Mouse (Mus musculus) lung, embryonic 14.5 days (tissue): ENCODE results near the gene Adcyap1r1. TPM values are rescaled to one million over a fixed set of nuclear protein-coding genes. Genes with fewer than 3 reads are reported as not detected.

Source experiments
- ATAC-seq: fragments of 200-750 bp; cut with Nextera tagmentation; 2 replicates; pipeline ENCODE4 v1.8.0; 2017; ENCODE audit warnings: mild to moderate bottlenecking, moderate TSS enrichment, moderate library complexity; ENCODE audit not compliant: insufficient read depth
- DNase-seq: peaks from one replicate; pipeline ENCODE4 v3.0.0-alpha.2; 2015
- H3K27ac ChIP-seq: fragments of 300-500 bp; sonication (generic); 2 replicates; pipeline ENCODE4 v1.5.1; 2014; ENCODE audit warnings: low read depth, mild to moderate bottlenecking, moderate library complexity
- H3K27me3 ChIP-seq: fragments of 300-500 bp; sonication (generic); 2 replicates; pipeline ENCODE4 v1.6.1; 2014; ENCODE audit warnings: low read length, control low read depth; ENCODE audit not compliant: insufficient read depth
- H3K36me3 ChIP-seq: fragments of 300-500 bp; sonication (generic); 2 replicates; pipeline ENCODE4 v1.6.1; 2014; ENCODE audit warnings: control low read depth; ENCODE audit not compliant: insufficient read depth
- H3K4me1 ChIP-seq: fragments of 300-500 bp; sonication (generic); 2 replicates; pipeline ENCODE4 v1.6.1; 2014; ENCODE audit warnings: antibody characterized with exemption, control low read depth; ENCODE audit not compliant: insufficient read depth
- H3K4me2 ChIP-seq: fragments of 300-500 bp; sonication (generic); 2 replicates; pipeline ENCODE4 v1.6.1; 2014; ENCODE audit warnings: mild to moderate bottlenecking
- H3K4me3 ChIP-seq: fragments of 300-500 bp; sonication (generic); 2 replicates; pipeline ENCODE4 v1.5.1; 2014; ENCODE audit warnings: low read depth, low read length
- H3K9ac ChIP-seq: fragments of 300-500 bp; sonication (generic); 2 replicates; pipeline ENCODE4 v1.6.1; 2014
- H3K9me3 ChIP-seq: fragments of 300-500 bp; sonication (generic); 2 replicates; pipeline ENCODE4 v1.6.1; 2016; ENCODE audit warnings: low read depth, low read length, control low read depth
- CTCF ChIP-seq: IDR thresholded peaks from 2 replicates; pipeline ENCODE4 v1.5.1; 2016; ENCODE audit warnings: antibody characterized with exemption, low read depth
- WGBS: fragments of 180-500 bp; shearing (Covaris S2); extraction: QIAGEN DNeasy Blood & Tissue Kit; methylation state at CpG from one replicate; pipeline ENCODE4 v1.1.7; 2014; 5-methylcytosine and 5-hydroxymethylcytosine counted together
- polyA plus RNA-seq: library from polyadenylated mRNA; unstranded; fragments of >200 nt; fragmentation: Nextera tagmentation; extraction: Ambion mirVana; gene quantifications from 2 replicates; pipeline ENCODE4 v1.2.1, GENCODE M21; 2014

Adcyap1r1 gene
- polyA plus RNA-seq = 0.60 and 0.61 TPM in 2 replicates

DNA sequence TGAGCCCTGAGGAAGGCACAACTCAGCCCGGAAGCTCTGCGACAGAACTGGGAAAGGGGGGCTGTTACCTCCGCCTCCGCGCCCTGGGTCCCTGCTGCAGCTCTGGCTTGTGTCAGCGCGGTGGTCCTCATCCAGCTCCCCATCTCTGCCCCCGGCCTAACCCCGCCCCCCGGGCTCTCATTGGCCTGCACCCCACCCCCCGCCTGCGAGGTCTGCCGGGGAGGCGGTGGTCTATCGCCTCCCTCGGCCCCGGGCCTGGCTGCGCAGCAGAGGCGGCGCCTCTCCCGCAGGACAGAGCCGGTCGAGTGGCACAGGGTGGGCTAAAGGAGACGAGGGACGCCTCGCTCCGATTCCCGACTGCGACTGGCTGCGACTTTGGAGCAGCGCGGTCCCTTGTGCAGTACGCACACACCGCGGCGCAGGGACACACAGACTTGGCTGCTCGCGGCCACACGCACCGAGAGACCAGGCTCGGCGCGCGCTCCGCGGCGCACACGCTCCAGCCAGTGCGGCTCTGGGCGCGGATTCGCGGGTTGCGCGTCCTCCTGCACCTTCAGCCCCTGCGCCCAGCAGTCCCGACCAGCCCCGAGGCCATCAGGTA lies at the start of gene Adcyap1r1:
Gene Adcyap1r1, plus strand, starts transcription at position 208 of the 601 bp plus-strand sequence.
- WGBS = under 1% methylated on average over 57 of the region's 58 CpGs
- Histone ChIP-seq H3K4me2 (peak within 1 kb of the TSS; percentile 87), H3K4me1 (no peaks in the 10 kb centered on the region), H3K27ac (no peak within 1 kb of the TSS), H3K4me3 (peak within 1 kb of the TSS; percentile 45), H3K27me3 (peaks cover 42% of the 10 kb centered on the region), H3K36me3 (no peaks in the 10 kb centered on the region), H3K9ac (peak within 1 kb of the TSS; percentile 35; the same call in 1 of the 2 replicates), H3K9me3 (no peaks in the 10 kb centered on the region)
- DNase-seq (peak; percentile 66), ATAC-seq (peak; percentile 84)
- TF ChIP-seq CTCF = no peak

DNA sequence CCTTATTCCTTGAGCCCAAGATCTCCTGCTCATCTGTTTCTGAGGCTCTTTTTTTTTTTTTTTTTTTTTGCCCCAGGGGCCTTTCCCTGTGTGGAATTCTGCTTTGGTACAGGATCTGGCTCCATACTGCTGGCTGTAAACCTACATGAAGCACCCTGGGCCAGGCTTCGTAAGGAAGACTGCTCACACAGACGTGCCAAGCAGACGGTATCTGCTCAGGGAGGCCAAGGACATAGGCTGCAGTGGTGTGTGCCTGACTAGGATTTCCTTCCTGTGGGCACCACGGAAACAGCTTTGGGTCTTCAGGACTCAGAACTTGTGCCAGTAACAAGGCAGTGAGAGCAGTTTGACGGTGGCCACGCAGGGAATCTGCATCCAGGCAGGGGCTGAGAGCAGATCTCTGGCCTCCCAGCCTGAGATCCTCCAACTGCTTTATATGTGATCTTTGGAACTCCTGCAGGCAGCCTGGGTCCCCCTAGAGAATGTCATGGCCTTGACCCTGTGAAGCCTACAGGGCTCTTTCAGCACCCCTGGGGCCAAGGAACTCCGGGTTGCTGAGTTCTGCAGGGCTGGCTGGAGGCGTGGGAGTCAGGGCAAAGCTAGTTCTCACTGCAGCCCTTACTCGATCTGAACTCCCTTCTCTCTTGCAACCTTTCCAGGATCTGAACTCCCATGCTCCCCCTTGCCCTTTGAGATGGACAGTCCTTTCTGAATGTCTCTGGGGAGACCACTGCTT lies 49.6 kb upstream of the Adcyap1r1 start:
- Histone ChIP-seq H3K27ac (no peak overlapping the region), H3K4me2 (no peak overlapping the region), H3K9me3 (no peaks in the 10 kb centered on the region), H3K9ac (no peak overlapping the region), H3K4me1 (no peaks in the 10 kb centered on the region), H3K36me3 (no peaks in the 10 kb centered on the region), H3K27me3 (no peaks in the 10 kb centered on the region), H3K4me3 (no peak overlapping the region)
- DNase-seq (no peak), ATAC-seq (no peak)
- TF ChIP-seq CTCF = no peak
- WGBS = 73% methylated on average over 9 of the region's 9 CpGs

DNA sequence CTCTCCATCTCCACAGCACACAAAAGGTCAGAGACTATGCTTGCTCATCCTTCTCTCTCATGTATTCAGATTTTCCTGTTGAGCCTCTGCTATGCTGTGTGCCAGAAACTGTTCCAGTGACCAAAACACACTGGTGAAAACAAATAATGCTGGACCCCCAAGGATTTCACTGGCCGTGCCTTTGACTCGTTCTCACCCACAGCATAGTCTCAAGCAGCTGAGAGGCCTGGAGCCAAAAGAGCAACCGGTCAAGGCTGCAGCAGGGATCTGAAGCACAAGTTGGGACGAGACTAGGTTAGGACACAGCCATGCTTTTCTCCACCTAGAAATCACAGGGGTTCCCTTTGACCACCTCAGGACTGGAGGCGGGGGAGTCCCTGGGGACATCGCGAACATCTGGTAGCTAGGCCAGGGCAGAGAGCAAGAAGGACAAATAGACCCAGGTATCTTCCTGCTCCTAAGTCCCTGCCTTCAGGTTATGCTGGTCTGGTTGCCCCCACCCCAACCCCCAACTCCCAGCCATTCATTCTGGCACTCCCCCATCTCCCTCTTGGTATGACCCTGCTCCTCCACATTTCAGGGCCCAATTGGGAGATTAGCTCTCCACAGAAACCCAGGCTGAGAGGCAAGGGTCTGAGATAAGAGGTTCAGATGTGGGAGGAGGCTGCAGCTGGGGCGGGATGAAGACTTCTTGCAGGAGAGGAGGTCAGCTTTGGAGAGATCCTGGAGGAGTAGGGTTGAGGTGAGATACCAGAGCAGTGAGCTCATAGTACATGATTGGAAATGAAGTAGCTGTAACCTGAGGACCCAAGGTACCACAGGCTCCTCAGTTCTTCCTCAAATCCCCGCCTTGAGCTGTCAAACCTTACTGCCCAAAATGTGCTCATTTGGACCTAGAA lies 48.1 kb upstream of the Adcyap1r1 start:
- no peaks in the 10 kb centered on the region for H3K27me3 ChIP-seq
- no peak for TF ChIP-seq CTCF
- H3K9ac ChIP-seq = no peak overlapping the region
- no peaks in the 10 kb centered on the region for H3K4me1 ChIP-seq
- ATAC-seq (peak; percentile 61), DNase-seq (no peak)
- H3K36me3 ChIP-seq = no peaks in the 10 kb centered on the region
- no peak overlapping the region for H3K4me3 ChIP-seq
- H3K4me2 ChIP-seq = no peak overlapping the region
- 54% methylated on average over 9 of the region's 9 CpGs for WGBS
- H3K27ac ChIP-seq = no peak overlapping the region
- H3K9me3 ChIP-seq = no peaks in the 10 kb centered on the region

DNA sequence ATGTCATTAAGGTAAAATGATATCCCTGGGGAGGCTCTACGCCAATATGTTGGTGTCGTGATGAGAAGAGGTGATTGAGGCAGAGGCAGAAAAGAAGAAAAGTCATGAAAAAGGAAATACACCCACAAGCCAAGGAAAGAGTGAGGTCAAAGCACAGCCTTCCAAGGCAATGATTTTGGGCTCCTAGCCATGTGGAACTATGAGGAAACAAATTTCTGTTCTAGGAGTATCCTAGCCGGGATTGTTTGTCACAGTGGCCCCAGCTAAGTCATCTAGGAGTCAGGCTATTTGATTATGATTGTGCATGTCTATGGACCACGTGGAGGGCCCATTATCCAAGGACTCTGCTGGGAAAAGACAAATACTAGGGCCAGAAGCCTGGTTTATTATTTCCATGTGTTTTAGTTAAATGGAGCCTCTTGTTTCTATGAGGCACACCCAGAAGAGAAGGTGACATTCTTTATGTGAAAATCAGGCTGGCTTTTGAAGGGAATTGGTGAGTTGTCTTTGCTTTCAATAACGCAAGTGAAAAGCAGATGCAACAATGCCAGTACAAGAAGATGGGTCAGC lies 47.3 kb upstream of the Adcyap1r1 start:
- Histone ChIP-seq H3K27ac (no peak overlapping the region), H3K27me3 (no peaks in the 10 kb centered on the region), H3K4me2 (no peak overlapping the region), H3K9ac (no peak overlapping the region), H3K9me3 (no peaks in the 10 kb centered on the region), H3K4me3 (no peak overlapping the region), H3K36me3 (no peaks in the 10 kb centered on the region), H3K4me1 (no peaks in the 10 kb centered on the region)
- no peak for TF ChIP-seq CTCF
- DNase-seq (no peak), ATAC-seq (no peak)
- 70% methylated on average over 5 of the region's 5 CpGs for WGBS

DNA sequence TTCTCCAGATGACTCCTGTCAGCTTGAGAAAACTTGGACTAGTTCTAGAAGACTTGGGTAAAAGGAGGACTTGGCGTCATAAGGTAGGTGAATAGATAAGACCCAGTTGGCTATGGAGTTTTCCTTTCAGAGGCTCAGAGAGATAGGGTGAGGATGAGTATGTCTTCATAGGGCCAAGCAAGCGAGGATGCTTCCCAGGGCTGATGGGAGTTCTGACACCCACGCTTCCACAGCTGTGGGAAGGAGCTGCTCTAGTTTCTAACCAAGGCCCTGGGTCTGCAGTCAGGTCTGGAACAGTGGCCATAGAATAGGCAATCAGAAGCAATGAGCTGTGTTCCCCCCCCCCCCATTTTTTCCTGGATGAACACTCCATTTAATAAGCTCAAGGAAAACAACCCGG lies 44.4 kb upstream of the Adcyap1r1 start:
- no peaks in the 10 kb centered on the region for H3K27me3 ChIP-seq
- ATAC-seq (no peak), DNase-seq (no peak)
- H3K4me2 ChIP-seq = no peak overlapping the region
- no peaks in the 10 kb centered on the region for H3K9me3 ChIP-seq
- WGBS = 55% methylated on average over 4 of the region's 4 CpGs
- H3K4me1 ChIP-seq = no peaks in the 10 kb centered on the region
- H3K36me3 ChIP-seq = no peaks in the 10 kb centered on the region
- H3K27ac ChIP-seq = no peak overlapping the region
- H3K4me3 ChIP-seq = no peak overlapping the region
- TF ChIP-seq CTCF = no peak
- no peak overlapping the region for H3K9ac ChIP-seq

DNA sequence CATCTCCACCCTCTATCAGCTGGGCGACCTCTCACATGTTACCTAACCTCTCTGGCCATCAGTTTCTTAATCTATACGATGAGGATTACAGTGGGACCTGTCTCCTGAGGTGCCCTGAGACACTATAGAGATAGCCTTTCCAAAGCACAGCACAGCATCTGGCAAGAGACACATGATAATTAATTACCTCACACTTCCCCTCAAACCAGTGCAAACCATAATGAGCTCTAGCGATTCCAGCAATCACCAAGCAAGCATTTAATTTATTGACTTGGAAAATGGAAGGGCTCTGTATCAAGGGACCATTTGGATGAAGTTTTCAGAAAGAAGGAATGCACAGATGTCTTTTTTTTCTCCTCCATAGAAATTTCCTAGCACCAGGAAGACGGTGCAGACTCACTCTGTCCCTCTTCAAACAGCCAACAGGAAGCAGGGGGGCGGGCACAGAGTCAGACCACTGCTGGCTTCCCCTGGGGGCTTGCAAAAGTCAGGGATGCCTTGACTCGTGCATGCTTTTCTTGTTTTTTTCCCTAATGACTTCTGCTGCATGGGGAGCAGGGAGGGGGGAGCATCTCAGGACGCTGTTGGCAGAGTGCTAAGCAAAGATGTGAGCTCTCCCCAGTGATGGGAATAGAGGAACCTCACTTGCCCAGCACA lies 41.5 kb upstream of the Adcyap1r1 start:
- Histone ChIP-seq H3K9me3 (no peaks in the 10 kb centered on the region), H3K4me1 (no peaks in the 10 kb centered on the region), H3K27ac (no peak overlapping the region), H3K27me3 (no peaks in the 10 kb centered on the region), H3K4me2 (no peak overlapping the region), H3K36me3 (no peaks in the 10 kb centered on the region), H3K9ac (no peak overlapping the region), H3K4me3 (no peak overlapping the region)
- TF ChIP-seq CTCF = no peak
- DNase-seq = no peak
- WGBS = 32% methylated on average over 7 of the region's 7 CpGs
- ATAC-seq = no peak
